In the genomic region with DNA sequence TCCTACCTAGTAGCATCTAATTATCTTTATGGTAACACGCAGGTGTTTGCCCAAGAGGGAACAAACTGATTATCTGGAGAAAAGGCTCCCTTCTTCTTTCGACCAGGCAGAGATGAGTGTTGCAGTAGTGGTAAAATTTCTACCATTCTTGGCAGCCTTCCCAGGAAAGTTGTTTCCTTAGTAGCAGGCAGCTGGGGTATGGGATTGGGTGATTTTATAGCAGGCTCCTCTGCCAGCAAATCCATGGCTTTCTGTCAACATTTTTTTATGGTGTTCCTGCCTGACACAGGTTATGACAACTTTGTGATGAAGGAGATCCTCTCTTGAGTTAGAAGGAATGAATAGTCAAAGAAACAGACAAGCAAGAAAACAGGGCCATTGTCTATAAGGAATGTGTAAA, we compare ENCODE assay signal across 11 mouse cellular contexts. TPM values are rescaled to one million over a fixed set of nuclear protein-coding genes. Genes with fewer than 3 reads are reported as not detected.
DNase-seq lines count a peak whose midpoint lies in the region; ATAC-seq and TF ChIP-seq lines count a peak whose summit lies in the region.
"Had no signal": no experiment of that assay in that cellular context is flagged by ENCODE, and none has a peak within 500 bp of the region (broad histone marks: within the 10 kb centered on the region; RNA-seq: fewer than 3 reads in every experiment).

No protein-coding gene starts in this region.

- peak; percentile 31 to 59 for DNase-seq in heart, postnatal 10 days
- DNase-seq in heart, adult 11 months: no peak
- no peak for DNase-seq in Patski (ENCODE audit: low read depth, low spot score)
- peak; percentile 18 to 22 for DNase-seq in frontal cortex, postnatal 10 days (ENCODE audit: low spot score in 2 of 2)
- peak; percentile 19 to 25 for DNase-seq in left cerebral cortex, adult 2 months (ENCODE audit: extremely low spot score in 1 of 2, low spot score in 2 of 2)
- no peak for DNase-seq in urinary bladder, postnatal 25 days (ENCODE audit: low spot score)
- DNase-seq in spleen, postnatal 36 days (ENCODE audit: low spot score in 2 of 2): no peak
- DNase-seq in heart, adult 8-10 months (ENCODE audit: low spot score): no peak

- H3K4me3 ChIP-seq in left cerebral cortex, adult 2 months: no peak overlapping the region
- H3K4me3 ChIP-seq: embryonic facial prominence, embryonic 13.5 days; liver, embryonic 15.5 days had no signal

- intact Hi-C loops in heart, postnatal 10 days (cut with DNase I): no loop called here
- intact Hi-C loops in left cerebral cortex, adult 2 months (cut with DNase I): no loop called here

- no peak for TF ChIP-seq CTCF in Patski (IDR thresholded peaks at IDR 0.05)
- TF ChIP-seq CTCF in left cerebral cortex, adult 2 months (IDR thresholded peaks at IDR 0.05): no peak

- peak; percentile 86 for ATAC-seq in Patski

- CTCF ChIA-PET in Patski (lab: Charles Lee): no interaction called here

- no peaks in the 10 kb centered on the region for H3K27me3 ChIP-seq in Patski
- H3K27me3 ChIP-seq: embryonic facial prominence, embryonic 13.5 days; liver, embryonic 15.5 days had no signal

- H3K27ac ChIP-seq in left cerebral cortex, adult 2 months: no peak overlapping the region
- H3K27ac ChIP-seq: embryonic facial prominence, embryonic 13.5 days; liver, embryonic 15.5 days had no signal

- in situ Hi-C loops in Patski (cut with MboI; ENCODE audit: low pct_unique_long_range_greater_than_20kb): no loop called here

- POLR2A ChIA-PET in Patski (lab: Charles Lee): interaction anchor here (0.7 kb wide), 1 partner anchor 78 kb away, joined by 3 read pairs; no protein-coding TSS in a partner anchor

RNA-seq across cellular contexts. Expression of a gene that starts 40.2 kb away (rescaled TPM):
- total RNA-seq in heart, postnatal 10 days (2021): not detected
- 0.19 TPM for polyA plus RNA-seq in Patski (2021)
- not detected for total RNA-seq in left cerebral cortex, adult 2 months (2021)
- total RNA-seq in heart, adult 8-10 months (2022): not detected
- polyA plus RNA-seq: liver, embryonic 15.5 days; spleen, adult 2 months had no signal

RNA-seq across cellular contexts. Expression of a gene that starts 58.1 kb away (rescaled TPM):
- total RNA-seq in heart, postnatal 10 days (2021): 100 to 1,000 TPM; 252 to 325 TPM
- polyA plus RNA-seq in Patski (2021): 4.2 TPM
- 10 to 100 TPM; 14.6 to 15.3 TPM for total RNA-seq in left cerebral cortex, adult 2 months (2021)
- 100 to 1,000 TPM; 108 to 192 (median 161) TPM for total RNA-seq in heart, adult 8-10 months (2022)
- polyA plus RNA-seq: spleen, adult 2 months had no signal

Comparison
In these comparisons a context has a peak if more than half of its experiments do, and no peak if none do; other contexts are left out.
1. DNase-seq: peak in heart, postnatal 10 days (2 of 2), frontal cortex, postnatal 10 days (2 of 2) and left cerebral cortex, adult 2 months (2 of 2); none in heart, adult 11 months (single experiment), Patski (single experiment), urinary bladder, postnatal 25 days (single experiment), spleen, postnatal 36 days (0 of 2) and heart, adult 8-10 months (single experiment).
2. RNA of a gene that starts 58.1 kb away (total RNA-seq): 252 to 325 TPM in heart, postnatal 10 days and 108 to 192 TPM in heart, adult 8-10 months; 14.6 to 15.3 TPM in left cerebral cortex, adult 2 months; every median in the first group is over 4 times any median in the second.